Mouse (Mus musculus): ENCODE results near the gene Cog8. TPM values are rescaled to one million over a fixed set of nuclear protein-coding genes. Genes with fewer than 3 reads are reported as not detected.
A peak's percentile ranks its signal among the peaks of the same experiment; 100 is the strongest.

The Cog8 gene
- 10 to 100 TPM; 27.8 to 32.5 TPM for total RNA-seq (2021)
- long read RNA-seq, experiment 1, full-length matches to known transcripts: 12 of 25 reads
- long read RNA-seq, experiment 1, partial matches to known transcripts: 6 of 25 reads
- long read RNA-seq, experiment 1, other reads (novel, unspliced or antisense): 7 of 25 reads
- long read RNA-seq, experiment 2, full-length matches to known transcripts: 38 of 55 reads
- long read RNA-seq, experiment 2, partial matches to known transcripts: 7 of 55 reads
- long read RNA-seq, experiment 2, other reads (novel, unspliced or antisense): 10 of 55 reads

DNA sequence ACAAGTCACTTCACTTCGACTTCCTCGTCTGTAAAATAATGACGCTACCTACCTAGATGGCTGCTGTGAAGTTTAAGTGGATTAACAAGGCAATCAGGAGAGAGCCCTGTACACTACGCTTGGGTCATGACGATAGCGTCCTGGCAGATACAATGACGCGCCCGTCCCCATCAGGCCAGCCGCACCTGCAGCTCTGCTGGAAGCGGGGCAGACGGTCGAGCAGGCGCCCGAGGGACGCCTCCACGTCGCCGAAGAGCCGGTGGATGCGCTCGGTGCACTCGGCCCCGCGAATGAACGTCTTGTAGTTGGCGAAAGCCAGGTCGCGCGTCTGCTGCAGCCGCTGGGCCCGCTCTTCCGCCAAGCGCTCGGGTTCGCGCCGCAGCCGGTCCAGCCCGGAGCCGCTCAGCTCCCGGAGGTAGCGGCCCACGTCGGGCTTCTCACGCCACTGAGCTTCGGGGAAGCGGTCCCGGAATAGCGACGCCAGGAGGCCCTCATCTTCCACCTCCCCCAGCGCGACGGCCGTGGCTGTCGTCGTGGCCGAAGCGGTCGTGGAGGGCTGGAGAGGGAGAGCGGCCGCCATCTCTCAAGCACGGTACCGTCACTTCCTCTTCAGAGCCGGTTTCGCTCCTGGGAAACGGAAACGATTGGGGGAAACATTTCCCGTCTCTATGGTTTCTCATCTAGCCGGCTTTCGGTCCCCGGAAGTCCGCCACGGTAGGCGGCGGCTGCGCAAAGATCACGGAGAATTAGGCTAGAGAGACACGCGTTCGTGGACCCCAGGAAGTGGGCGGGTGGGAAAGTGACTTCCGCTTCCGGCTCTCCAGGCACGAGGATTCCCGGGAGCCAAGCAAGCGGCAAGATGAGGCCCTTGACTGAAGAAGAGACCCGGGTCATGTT, at the start of gene Cog8, which contains the start of gene Nip7:
Gene Cog8, minus strand, starts transcription at position 614 of the 897 bp plus-strand sequence.
Gene Nip7, plus strand, starts transcription at position 802 of the 897 bp plus-strand sequence.
- DNase-seq (ENCODE audit: low spot score in 2 of 2): peak; percentile 95 to 98
- peak within 1 kb of the TSS; percentile 93 for H3K27ac ChIP-seq
- TF ChIP-seq CTCF (conservative IDR thresholded peaks at IDR 0.05): no peak
- H3K4me3 ChIP-seq: peak within 1 kb of the TSS; percentile 93

DNA sequence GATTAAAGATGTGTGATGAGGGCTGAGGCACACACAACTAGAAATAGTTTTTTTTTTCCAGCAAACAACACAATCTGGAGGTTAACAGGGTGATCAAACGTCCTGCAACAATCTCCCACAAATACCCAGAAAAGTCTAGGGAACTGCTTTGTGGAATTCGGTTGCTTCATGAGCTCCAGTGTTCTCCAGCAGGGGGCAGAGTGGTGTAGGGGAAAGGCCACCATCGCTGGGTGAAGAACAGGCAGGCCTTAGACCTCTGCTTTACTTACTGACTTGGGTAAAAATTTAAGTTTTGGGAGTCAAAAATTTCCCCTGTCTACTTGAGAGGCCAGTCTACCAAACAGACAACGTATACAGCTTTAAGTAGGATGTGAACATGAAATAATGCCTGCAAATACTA, 48.1 kb upstream of the Cog8 start:
- H3K27ac ChIP-seq: no peak overlapping the region
- DNase-seq (ENCODE audit: low spot score in 2 of 2): peak; percentile 48 to 87
- TF ChIP-seq CTCF (conservative IDR thresholded peaks at IDR 0.05): peak; percentile 91
- H3K4me3 ChIP-seq: no peak overlapping the region

DNA sequence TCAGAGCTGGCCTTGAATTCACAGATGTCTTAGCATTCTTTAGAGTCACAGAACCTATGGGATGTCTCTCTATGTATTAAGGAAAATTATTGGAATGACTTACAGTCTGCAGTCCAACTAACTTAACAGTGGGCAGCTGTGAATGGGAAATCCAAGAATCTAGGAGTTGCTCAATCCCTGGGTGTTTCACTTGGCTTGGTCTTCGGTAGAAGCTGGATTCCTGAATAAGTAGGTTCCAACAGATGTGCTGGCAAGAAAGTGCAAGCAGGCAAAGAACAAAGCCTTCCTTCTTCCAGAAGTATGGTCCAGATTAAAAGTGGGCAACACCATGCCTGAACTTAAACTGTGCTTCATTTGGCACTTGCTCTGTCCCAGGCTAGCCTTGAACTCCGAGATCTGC, 44.1 kb upstream of the Cog8 start:
- no peak overlapping the region for H3K27ac ChIP-seq
- TF ChIP-seq CTCF (conservative IDR thresholded peaks at IDR 0.05): no peak
- H3K4me3 ChIP-seq: no peak overlapping the region
- no peak for DNase-seq (ENCODE audit: low spot score in 2 of 2)

DNA sequence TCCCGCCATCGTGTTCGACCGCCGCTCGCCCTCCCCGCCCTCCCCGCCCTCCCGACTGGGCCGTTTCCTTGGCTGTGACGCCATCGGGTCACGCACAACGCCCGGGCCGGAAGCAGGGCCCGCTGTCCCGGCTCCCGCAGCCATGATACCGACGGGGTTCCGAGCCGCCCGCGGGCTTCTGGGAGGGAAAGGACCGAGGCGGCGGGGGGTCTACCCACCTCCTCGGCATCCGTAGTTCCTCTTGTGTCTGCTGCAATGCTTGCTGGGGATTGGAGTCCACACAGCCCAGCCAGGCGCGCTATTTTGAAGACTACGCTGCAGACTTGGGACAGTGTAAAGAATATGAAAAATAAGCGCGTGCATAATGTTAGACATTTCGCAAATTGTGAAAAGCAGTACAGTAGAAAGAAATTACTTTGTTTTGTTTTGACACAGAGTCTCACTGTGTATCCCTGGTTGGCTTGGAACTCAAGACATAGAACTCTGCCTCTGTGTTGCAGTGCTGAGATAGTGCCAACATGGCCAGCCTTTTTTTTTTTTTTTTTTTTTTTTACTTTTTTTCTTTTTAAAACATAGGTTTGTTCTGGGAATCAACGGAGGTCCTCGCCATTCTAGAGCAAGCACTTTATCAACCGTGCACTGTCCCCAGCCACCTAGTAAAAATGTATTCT, 40.0 kb upstream of the Cog8 start, which contains the start of gene Terf2:
Gene Terf2, minus strand, starts transcription at position 182 of the 671 bp plus-strand sequence.
- DNase-seq (ENCODE audit: low spot score in 2 of 2): peak; percentile 95 to 96
- TF ChIP-seq CTCF (conservative IDR thresholded peaks at IDR 0.05): no peak
- H3K27ac ChIP-seq: peak within 1 kb of the TSS; percentile 93
- H3K4me3 ChIP-seq: peak within 1 kb of the TSS; percentile 78

DNA sequence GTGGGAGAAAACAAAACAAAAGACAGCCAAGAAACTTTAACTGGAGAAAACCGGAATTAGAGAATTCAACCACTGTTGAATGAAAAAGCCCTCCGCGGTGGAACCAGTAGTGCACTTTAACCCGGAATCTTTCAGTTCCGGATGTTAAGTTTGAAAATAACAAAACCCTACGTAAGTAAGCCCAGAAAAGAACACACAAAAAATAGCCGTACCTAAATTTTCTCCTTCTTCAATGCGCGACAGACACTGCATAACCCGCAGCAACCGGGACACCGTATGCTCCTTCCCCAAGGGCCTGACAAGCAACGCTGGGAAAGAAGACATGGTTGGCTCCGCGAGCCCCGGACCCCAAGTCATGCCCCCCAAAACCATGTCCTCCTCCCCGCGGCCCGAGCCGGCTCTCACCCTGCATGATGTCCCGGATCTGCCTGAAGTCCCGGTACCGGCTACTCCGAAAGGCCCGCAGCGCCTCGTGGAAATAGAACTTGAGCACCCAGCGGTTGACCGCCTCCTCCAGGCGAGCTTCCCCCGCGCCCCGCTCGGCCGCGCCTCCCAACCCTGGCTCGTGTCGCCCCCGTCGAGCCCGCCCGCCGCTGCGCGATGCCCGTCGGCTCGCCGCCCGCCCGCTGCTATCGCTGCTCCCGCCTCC, 39.4 kb upstream of the Cog8 start:
- Histone ChIP-seq H3K27ac (peak overlapping the region; percentile 93), H3K4me3 (peak overlapping the region; percentile 78)
- DNase-seq (ENCODE audit: low spot score in 2 of 2): no peak
- no peak for TF ChIP-seq CTCF (conservative IDR thresholded peaks at IDR 0.05)

DNA sequence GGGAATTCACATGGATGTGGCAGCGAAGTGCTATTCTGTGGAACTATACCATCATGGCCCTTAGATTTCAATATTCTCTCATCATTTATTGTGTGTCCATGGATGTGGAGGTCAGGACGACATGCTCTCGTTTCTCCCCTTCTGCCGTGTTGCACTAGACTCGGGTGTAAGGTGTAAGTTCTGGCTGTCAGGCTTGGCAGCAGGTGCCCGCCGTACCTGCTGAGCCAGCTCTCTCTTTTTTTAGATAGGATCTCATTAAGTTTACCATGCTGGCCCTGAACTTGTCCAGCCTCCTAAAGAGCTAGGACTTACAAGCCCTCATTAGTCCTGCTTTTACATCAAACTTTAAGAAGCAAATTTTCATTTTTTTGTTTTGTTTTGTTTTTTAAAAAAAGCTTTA, 34.0 kb upstream of the Cog8 start:
- TF ChIP-seq CTCF (conservative IDR thresholded peaks at IDR 0.05): no peak

DNA sequence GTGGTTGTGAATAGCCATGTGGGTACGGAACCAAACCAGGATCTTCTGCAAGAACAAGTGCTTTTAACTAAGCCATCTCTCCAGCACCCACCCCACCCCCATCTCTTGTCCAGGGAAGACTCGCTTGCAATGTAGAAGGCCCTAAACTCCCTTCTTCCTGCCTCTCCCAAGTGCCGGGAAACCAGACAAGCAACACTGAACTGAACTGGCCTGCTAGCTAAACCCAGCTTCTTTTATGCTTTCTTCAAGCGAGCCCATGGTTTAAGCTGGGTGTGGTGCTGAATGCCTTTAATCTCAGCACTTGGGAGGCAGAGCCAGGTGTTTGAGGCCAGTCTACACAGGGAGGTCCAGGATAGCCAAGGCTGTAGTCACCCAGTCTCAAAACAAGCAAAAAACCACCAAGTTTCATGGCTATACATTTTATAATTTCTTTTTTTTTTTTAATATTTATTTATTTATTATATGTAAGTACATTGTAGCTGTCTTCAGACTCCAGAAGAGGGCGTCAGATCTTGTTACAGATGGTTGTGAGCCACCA, 32.1 kb upstream of the Cog8 start:
- DNase-seq (ENCODE audit: low spot score in 2 of 2): no peak
- Histone ChIP-seq H3K4me3 (no peak overlapping the region), H3K27ac (no peak overlapping the region)
- no peak for TF ChIP-seq CTCF (conservative IDR thresholded peaks at IDR 0.05)

More for the DNA sequence above, 34.0 kb upstream of the Cog8 start:
- Histone ChIP-seq H3K27ac (no peak overlapping the region), H3K4me3 (no peak overlapping the region)
- no peak for DNase-seq (ENCODE audit: low spot score in 2 of 2)

DNA sequence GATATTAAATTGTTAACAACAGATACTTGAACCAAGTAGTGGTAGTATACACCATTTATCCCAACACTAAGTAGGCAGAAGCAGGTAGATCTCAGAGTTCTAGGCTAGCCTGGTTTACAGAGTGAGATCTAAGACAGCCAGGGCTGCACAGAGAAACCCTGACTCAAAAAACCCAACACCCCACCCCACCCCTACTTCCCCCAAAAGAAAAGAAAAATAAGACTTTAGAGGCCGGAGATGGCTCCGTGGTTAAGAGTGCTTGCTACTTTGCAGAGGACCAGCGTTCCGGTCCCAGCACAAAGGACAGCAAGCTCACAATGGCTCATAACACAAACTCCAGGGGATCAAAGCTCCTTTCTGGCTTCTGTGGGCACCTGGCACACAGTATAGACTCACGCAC, 29.5 kb upstream of the Cog8 start:
- TF ChIP-seq CTCF (conservative IDR thresholded peaks at IDR 0.05): no peak
- Histone ChIP-seq H3K27ac (no peak overlapping the region), H3K4me3 (no peak overlapping the region)
- no peak for DNase-seq (ENCODE audit: low spot score in 2 of 2)

DNA sequence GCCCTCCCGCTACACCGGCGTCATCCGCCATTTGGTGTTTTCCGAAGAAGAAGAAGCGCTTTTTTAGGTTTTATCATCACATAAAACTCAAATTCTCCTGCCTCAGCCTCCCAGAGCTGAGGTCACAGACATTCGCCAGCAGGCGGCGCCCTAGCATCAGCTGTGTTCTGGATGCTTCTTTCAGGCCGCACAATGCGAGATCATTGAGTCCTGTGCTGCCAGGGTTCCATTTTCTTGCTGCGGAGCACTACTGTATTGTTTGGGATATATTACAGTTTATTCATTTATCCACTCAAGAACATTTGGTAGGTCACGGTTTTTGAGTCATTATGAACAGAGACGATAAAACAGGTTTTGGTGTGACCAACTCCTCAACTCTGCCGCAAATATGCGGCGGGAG, 28.9 kb upstream of the Cog8 start:
- DNase-seq (ENCODE audit: low spot score in 2 of 2): no peak
- Histone ChIP-seq H3K27ac (no peak overlapping the region), H3K4me3 (no peak overlapping the region)
- peak; percentile 54 for TF ChIP-seq CTCF (conservative IDR thresholded peaks at IDR 0.05)

DNA sequence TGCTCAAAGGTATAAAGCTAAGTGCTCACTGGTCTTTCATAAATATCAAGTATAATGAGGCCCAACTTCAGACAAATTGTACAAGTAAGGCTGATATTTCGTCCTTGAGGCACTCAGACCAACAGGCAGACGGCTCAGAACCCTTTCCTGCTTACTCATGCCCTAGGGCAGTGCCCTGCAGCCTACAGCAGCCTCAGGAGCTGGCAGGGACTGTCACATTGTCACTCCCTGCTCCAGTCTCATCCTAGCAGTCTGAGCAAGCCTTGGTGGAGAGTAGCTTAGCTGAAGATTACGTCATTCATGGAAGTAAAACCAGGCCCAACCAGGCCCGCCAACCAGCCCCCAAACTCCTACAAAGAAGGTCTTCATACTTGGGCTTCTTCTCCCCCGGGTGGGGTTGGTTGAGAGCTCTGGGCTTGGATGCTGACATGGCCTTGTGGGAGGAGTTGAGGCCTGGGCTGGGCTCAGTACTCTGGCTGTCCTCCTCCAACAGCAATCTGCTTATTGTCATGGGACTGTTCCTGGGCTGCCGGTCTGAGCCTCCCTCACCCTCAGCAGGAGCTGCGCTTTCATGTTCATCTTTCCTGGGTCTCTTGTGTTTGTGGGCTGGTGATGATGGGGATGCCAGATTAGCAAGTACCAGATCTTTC, 19.9 kb upstream of the Cog8 start:
- H3K27ac ChIP-seq: no peak overlapping the region
- no peak for TF ChIP-seq CTCF (conservative IDR thresholded peaks at IDR 0.05)
- no peak overlapping the region for H3K4me3 ChIP-seq
- no peak for DNase-seq (ENCODE audit: low spot score in 2 of 2)

DNA sequence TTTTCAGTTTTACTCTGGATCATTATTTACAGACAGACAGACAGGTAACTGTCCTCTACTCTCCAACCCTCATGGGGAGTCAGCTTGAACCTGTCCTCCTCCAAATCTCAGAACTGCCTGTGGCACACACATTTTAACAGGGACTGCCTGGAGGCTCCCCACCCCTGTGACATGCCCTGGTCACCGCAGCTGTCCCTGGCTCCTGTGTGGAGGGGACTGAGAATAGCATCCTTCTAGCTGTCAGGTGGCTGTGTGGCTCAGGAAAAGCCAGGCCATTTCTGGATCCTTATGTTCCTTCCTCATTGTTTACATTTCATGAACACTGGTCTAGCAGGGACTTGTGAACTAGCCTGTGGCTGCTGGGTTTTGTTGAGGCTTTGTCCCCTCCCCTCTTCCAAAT, 17.6 kb upstream of the Cog8 start:
- no peak overlapping the region for H3K27ac ChIP-seq
- DNase-seq (ENCODE audit: low spot score in 2 of 2): no peak
- H3K4me3 ChIP-seq: no peak overlapping the region
- TF ChIP-seq CTCF (conservative IDR thresholded peaks at IDR 0.05): no peak

DNA sequence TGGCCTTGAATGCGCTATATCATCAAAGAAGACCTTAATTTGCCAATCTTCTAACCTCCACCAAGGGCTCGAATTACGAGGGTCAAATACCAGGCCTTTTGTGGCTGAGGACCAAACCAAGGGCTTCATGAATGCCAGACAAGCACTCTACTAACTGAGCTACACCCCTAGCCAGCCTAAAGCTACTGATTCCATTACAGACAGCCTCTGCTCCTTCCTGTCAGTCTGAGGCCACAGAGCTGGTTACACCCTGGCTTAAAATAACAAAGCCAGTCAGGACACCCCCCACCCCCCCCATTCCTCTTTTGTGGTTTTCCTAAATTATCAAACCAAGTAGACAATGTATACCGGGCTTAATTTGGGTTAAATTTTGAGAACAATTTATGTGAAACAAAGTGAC, 17.2 kb upstream of the Cog8 start:
- no peak for TF ChIP-seq CTCF (conservative IDR thresholded peaks at IDR 0.05)
- no peak overlapping the region for H3K27ac ChIP-seq
- no peak for DNase-seq (ENCODE audit: low spot score in 2 of 2)

More for the DNA sequence above, 17.2 kb upstream of the Cog8 start:
- H3K4me3 ChIP-seq: no peak overlapping the region

Data from layer of hippocampus, adult 2 months (tissue).